Comparison of ENCODE assay signal across 32 mouse cellular contexts in the genomic region with DNA sequence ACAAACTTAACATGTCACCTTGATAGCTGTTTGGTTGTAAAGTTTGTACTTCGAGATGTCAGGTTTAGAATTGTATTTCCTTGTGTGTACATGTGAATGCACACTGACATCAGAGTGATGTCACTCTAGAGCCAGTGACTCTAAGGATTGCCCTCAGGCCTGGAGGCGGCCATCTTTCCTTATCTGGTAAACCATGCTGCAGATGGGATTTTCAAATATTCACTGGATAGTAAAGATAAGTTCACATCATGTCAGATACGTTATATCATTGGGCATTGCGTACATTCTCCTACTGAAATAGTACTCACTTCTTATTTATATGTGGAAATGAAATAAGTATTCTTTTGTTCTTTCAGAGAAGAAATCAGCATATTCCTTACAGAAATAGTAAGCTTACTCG. TPM values are rescaled to one million over a fixed set of nuclear protein-coding genes. Genes with fewer than 3 reads are reported as not detected.
A peak's percentile ranks its signal among the peaks of the same experiment; 100 is the strongest.
DNase-seq lines count a peak whose midpoint lies in the region; ATAC-seq and TF ChIP-seq lines count a peak whose summit lies in the region.
"Had no signal": no experiment of that assay in that cellular context is flagged by ENCODE, and none has a peak within 500 bp of the region (broad histone marks: within the 10 kb centered on the region; RNA-seq: fewer than 3 reads in every experiment).

No protein-coding gene starts in this region.

- peaks cover 46% of the 10 kb centered on the region for H3K36me3 ChIP-seq in liver, embryonic 14.5 days (replicated peaks; ENCODE audit: control insufficient read depth, insufficient read depth, low read depth)
- H3K36me3 ChIP-seq: hindbrain, embryonic 13.5 days; midbrain, embryonic 15.5 days; neural tube, embryonic 15.5 days had no signal

- H3K4me3 ChIP-seq in liver, embryonic 14.5 days (ENCODE audit: insufficient read depth in 1 of 2, low read depth in 2 of 2, low read length in 2 of 2), result no peak overlapping the region
- H3K4me3 ChIP-seq: embryonic facial prominence, embryonic 10.5 days; embryonic facial prominence, embryonic 15.5 days; forebrain, embryonic 15.5 days; hindbrain, embryonic 13.5 days; limb, embryonic 12.5 days; midbrain, embryonic 10.5 days; midbrain, embryonic 15.5 days; neural tube, embryonic 15.5 days had no signal

- H3K27ac ChIP-seq in liver, embryonic 14.5 days, result no peak overlapping the region
- H3K27ac ChIP-seq: embryonic facial prominence, embryonic 10.5 days; embryonic facial prominence, embryonic 15.5 days; forebrain, embryonic 15.5 days; hindbrain, embryonic 13.5 days; limb, embryonic 12.5 days; macrophage; midbrain, embryonic 10.5 days; midbrain, embryonic 15.5 days; neural tube, embryonic 15.5 days had no signal

- WGBS in liver, embryonic 14.5 days (ENCODE audit: insufficient replicate concordance), result 33% methylated on average over 5 of the region's 5 CpGs

- no peak overlapping the region for H3K4me2 ChIP-seq in liver, embryonic 14.5 days (ENCODE audit: low read depth)
- H3K4me2 ChIP-seq: embryonic facial prominence, embryonic 15.5 days; forebrain, embryonic 15.5 days; heart, embryonic 11.5 days; hindbrain, embryonic 13.5 days; limb, embryonic 12.5 days; midbrain, embryonic 15.5 days; neural tube, embryonic 15.5 days had no signal

- peak; percentile 73 for TF ChIP-seq EP300 in liver, embryonic 14.5 days (IDR thresholded peaks at IDR 0.05; ENCODE audit: low read depth)

- H3K27me3 ChIP-seq in liver, embryonic 14.5 days (ENCODE audit: control insufficient read depth, insufficient read depth, low read length), result no peaks in the 10 kb centered on the region
- H3K27me3 ChIP-seq: embryonic facial prominence, embryonic 15.5 days; forebrain, embryonic 15.5 days; hindbrain, embryonic 13.5 days; limb, embryonic 12.5 days; midbrain, embryonic 15.5 days; neural tube, embryonic 15.5 days had no signal

- TF ChIP-seq CTCF in liver, embryonic 14.5 days (IDR thresholded peaks at IDR 0.05; ENCODE audit: low read depth), result no peak

- peaks cover 0 to 4% of the 10 kb centered on the region in 2 experiments; a peak in 2 of 4 replicates for H3K4me1 ChIP-seq in liver, embryonic 14.5 days (replicated peaks; ENCODE audit: control insufficient read depth in 2 of 2, insufficient read depth in 2 of 2, low read length in 1 of 2)
- H3K4me1 ChIP-seq: embryonic facial prominence, embryonic 10.5 days; embryonic facial prominence, embryonic 15.5 days; forebrain, embryonic 15.5 days; hindbrain, embryonic 13.5 days; limb, embryonic 12.5 days; midbrain, embryonic 10.5 days; midbrain, embryonic 15.5 days; neural tube, embryonic 15.5 days had no signal

- ATAC-seq in erythroid progenitor cell, adult 5-6 weeks (replicated peaks; ENCODE audit: low FRiP score, poor library complexity, severe bottlenecking), result peak; percentile 82
- ATAC-seq in liver, embryonic 14.5 days (ENCODE audit: insufficient read depth), result peak; percentile 88
- ATAC-seq in megakaryocyte-erythroid progenitor cell, adult 5-6 weeks (replicated peaks; ENCODE audit: low FRiP score, low TSS enrichment, poor library complexity, severe bottlenecking), result peak; percentile 93
- ATAC-seq: CD4-positive, CD25-positive, alpha-beta regulatory T cell, adult 4 months; forebrain, embryonic 15.5 days; intestine, embryonic 16.5 days; midbrain, embryonic 15.5 days had no signal

- intact Hi-C loops in heart, postnatal 36 days (cut with DNase I), result no loop called here

- no peak overlapping the region for H3K9ac ChIP-seq in liver, embryonic 14.5 days (replicated peaks)
- H3K9ac ChIP-seq: embryonic facial prominence, embryonic 15.5 days; forebrain, embryonic 15.5 days; hindbrain, embryonic 13.5 days; limb, embryonic 12.5 days; midbrain, embryonic 15.5 days; neural tube, embryonic 15.5 days had no signal

- no peaks in the 10 kb centered on the region for H3K9me3 ChIP-seq in liver, embryonic 14.5 days (ENCODE audit: control insufficient read depth, low read length)
- H3K9me3 ChIP-seq: embryonic facial prominence, embryonic 10.5 days; embryonic facial prominence, embryonic 15.5 days; forebrain, embryonic 15.5 days; hindbrain, embryonic 13.5 days; limb, embryonic 12.5 days; midbrain, embryonic 10.5 days; midbrain, embryonic 15.5 days; neural tube, embryonic 15.5 days had no signal

- peak; percentile 51 for DNase-seq in c-Kit-positive CD71-positive TER-119-negative erythroid progenitor cells, embryonic 14.5 days (ENCODE audit: low read depth)
- DNase-seq in liver, embryonic 14.5 days (ENCODE audit: low read depth in 3 of 3, low spot score in 3 of 3), result peak; percentile 41 to 63 (median 56)
- no peak for DNase-seq in ovary, postnatal 10 days (ENCODE audit: low spot score)
- no peak for DNase-seq in heart, postnatal 36 days
- no peak for DNase-seq in MN1 (ENCODE audit: low spot score)
- DNase-seq: adrenal gland, adult 8-10 months; cerebellum, adult 11 months; cerebellum, adult 9-10 months; gastrocnemius, postnatal 36 days; heart, adult 18-20 months; heart, postnatal 4 days; kidney, adult 8-10 months; kidney, postnatal 10 days; layer of hippocampus, adult 9-11 months; lung, adult 18-20 months; lung, postnatal 10 days; right cerebral cortex, adult 18-20 months; thymus, postnatal 4 days had no signal

RNA-seq across cellular contexts. Expression of gene Mettl15, which starts 15.7 kb away (rescaled TPM):
- total RNA-seq in erythroid progenitor cell, adult 5-6 weeks (2015; ENCODE audit: low replicate concordance), result 10.1 and 24.5 TPM in 2 replicates
- total RNA-seq in erythroid progenitor cell, adult 5-6 weeks (2017; ENCODE audit: low replicate concordance), result 1.3 and 13.1 TPM in 2 replicates
- polyA plus RNA-seq in liver, embryonic 14.5 days (2012; rRNA removed), result 3.4 and 4.3 TPM in 2 replicates
- 5.0 and 6.0 TPM in 2 replicates for polyA plus RNA-seq in liver, embryonic 14.5 days (2014; fragmentation: Nextera tagmentation; extraction: Ambion mirVana)
- total RNA-seq in megakaryocyte-erythroid progenitor cell, adult 5-6 weeks (2014; fragmentation: Nextera tagmentation), result 10.6 and 10.7 TPM in 2 replicates
- 9.7 and 9.8 TPM in 2 replicates for total RNA-seq in megakaryocyte-erythroid progenitor cell, adult 5-6 weeks (2017)
- total RNA-seq in heart, postnatal 36 days (2021), result 10 to 100 TPM; 11.2 to 13.5 TPM

RNA-seq across cellular contexts. Expression of gene Kif18a, which starts 15.7 kb away (rescaled TPM):
- 185 and 241 TPM in 2 replicates for total RNA-seq in erythroid progenitor cell, adult 5-6 weeks (2015; ENCODE audit: low replicate concordance)
- 208 and 274 TPM in 2 replicates for total RNA-seq in erythroid progenitor cell, adult 5-6 weeks (2017; ENCODE audit: low replicate concordance)
- polyA plus RNA-seq in liver, embryonic 14.5 days (2012; rRNA removed), result 6.3 and 12.1 TPM in 2 replicates
- polyA plus RNA-seq in liver, embryonic 14.5 days (2014; fragmentation: Nextera tagmentation; extraction: Ambion mirVana), result 31.9 and 33.8 TPM in 2 replicates
- total RNA-seq in megakaryocyte-erythroid progenitor cell, adult 5-6 weeks (2014; fragmentation: Nextera tagmentation), result 23.5 and 29.0 TPM in 2 replicates
- 31.3 and 37.5 TPM in 2 replicates for total RNA-seq in megakaryocyte-erythroid progenitor cell, adult 5-6 weeks (2017)
- under 1 TPM; 0.76 to 0.89 TPM for total RNA-seq in heart, postnatal 36 days (2021)

Comparison
In these comparisons a context has a peak if more than half of its experiments do, and no peak if none do; other contexts are left out.
1. DNase-seq: peak in c-Kit-positive CD71-positive TER-119-negative erythroid progenitor cells, embryonic 14.5 days (single experiment) and liver, embryonic 14.5 days (3 of 3); none in ovary, postnatal 10 days (single experiment), heart, postnatal 36 days (0 of 2) and MN1 (single experiment).
2. RNA of gene Kif18a, which starts 15.7 kb away (total RNA-seq): 185 to 274 TPM in erythroid progenitor cell, adult 5-6 weeks and 23.5 to 37.5 TPM in megakaryocyte-erythroid progenitor cell, adult 5-6 weeks; 0.76 to 0.89 TPM in heart, postnatal 36 days; every median in the first group is over 10 times any median in the second.
3. Peak in every context shown above with its lines, with median percentiles within 50 percentile points of each other: ATAC-seq.